Mouse (Mus musculus) bone marrow, adult 2 months (tissue): Measurements from ENCODE around the gene Cmtm1. TPM values are rescaled to one million over a fixed set of nuclear protein-coding genes. Genes with fewer than 3 reads are reported as not detected.
A peak's percentile ranks its signal among the peaks of the same experiment; 100 is the strongest.
"Not testable (repeated sequence)": the region's sequence is repeated elsewhere in the genome, so short reads cannot be mapped to it uniquely, and the experiment has no call there.

ENCODE experiments used
- H3K27ac ChIP-seq: fragments of 200-500 bp; 2 replicates; pipeline ENCODE4 v1.5.1; 2012; ENCODE audit warnings: low read depth, mild to moderate bottlenecking, control low read depth, inconsistent platforms, low read length; ENCODE audit not compliant: control insufficient read depth, poor library complexity, insufficient read depth
- H3K4me1 ChIP-seq: fragments of 200-500 bp; 2 replicates; pipeline ENCODE4 v1.6.1; 2011; ENCODE audit warnings: low read length; ENCODE audit not compliant: control insufficient read depth, insufficient read depth
- H3K4me3 ChIP-seq: fragments of 200-500 bp; replicated peaks from 2 replicates; pipeline ENCODE3; 2011; ENCODE audit warnings: mild to moderate bottlenecking, low read depth, low read length, control low read depth; ENCODE audit not compliant: control insufficient read depth
- CTCF ChIP-seq: fragments of 200-500 bp; IDR thresholded peaks from 2 replicates; pipeline ENCODE4 v1.5.1; 2011; ENCODE audit warnings: low read length, control low read depth; ENCODE audit not compliant: control insufficient read depth, insufficient read depth
- POLR2A ChIP-seq: fragments of 200-500 bp; IDR thresholded peaks from 2 replicates; pipeline ENCODE4 v1.6.1; 2011; ENCODE audit warnings: low read depth, mild to moderate bottlenecking, control low read depth, low read length, borderline replicate concordance; ENCODE audit not compliant: control insufficient read depth
- WGBS: fragments of 180-500 bp; shearing (Covaris S2); methylation state at CpG from one replicate; pipeline ENCODE4 v1.1.7; 2018; 5-methylcytosine and 5-hydroxymethylcytosine counted together
- polyA plus RNA-seq: library from polyadenylated mRNA; stranded (reverse); fragments of >200 nt; gene quantifications from 2 replicates; pipeline ENCODE4 v1.2.4, GENCODE M21; 2011; ENCODE audit warnings: low replicate concordance; ENCODE audit not compliant: missing spikeins, insufficient read depth, insufficient read length

Gene Cmtm1
- polyA plus RNA-seq = 2.2 TPM in 1 of 2 replicates, not detected in the other

- 82% methylated on average over 36 of the region's 36 CpGs for WGBS
- not testable (repeated sequence) for H3K27ac ChIP-seq, H3K4me1 ChIP-seq, H3K4me3 ChIP-seq
Measured at GRCm38 (mm10) chr8:104309441-104310155, at the start of gene Cmtm1, which contains the start of gene Gm45711. Gene Cmtm1 (minus strand): TSS chr8:104310145. Gene Gm45711 (minus strand): TSS chr8:104310081.

- TF ChIP-seq POLR2A = no peak
- no peak overlapping the region for H3K4me3 ChIP-seq
- 63% methylated on average over 3 of the region's 3 CpGs for WGBS
- no peaks in the 10 kb centered on the region for H3K4me1 ChIP-seq
- no peak overlapping the region for H3K27ac ChIP-seq
Measured at GRCm38 (mm10) chr8:104358637-104359036, 48.7 kb upstream of the Cmtm1 start.

GRCm38 (mm10) chr8:104354504-104354903 lies 44.6 kb upstream of the Cmtm1 start:
- H3K4me3 ChIP-seq = no peak overlapping the region
- H3K27ac ChIP-seq = no peak overlapping the region
- 86% methylated on average over 10 of the region's 10 CpGs for WGBS
- no peak for TF ChIP-seq CTCF
- TF ChIP-seq POLR2A = no peak
- H3K4me1 ChIP-seq = no peaks in the 10 kb centered on the region

GRCm38 (mm10) chr8:104353186-104353585 lies 43.2 kb upstream of the Cmtm1 start:
- no peak overlapping the region for H3K27ac ChIP-seq
- WGBS = 40% methylated on average over 5 of the region's 5 CpGs
- no peaks in the 10 kb centered on the region for H3K4me1 ChIP-seq
- H3K4me3 ChIP-seq = no peak overlapping the region
- TF ChIP-seq POLR2A (no peak), CTCF (no peak; the same call in 1 of the 2 replicates)

GRCm38 (mm10) chr8:104350047-104350446 lies 40.1 kb upstream of the Cmtm1 start:
- Histone ChIP-seq H3K27ac (no peak overlapping the region), H3K4me1 (no peaks in the 10 kb centered on the region), H3K4me3 (no peak overlapping the region)
- 75% methylated on average over 13 of the region's 13 CpGs for WGBS
- no peak for TF ChIP-seq POLR2A
- TF ChIP-seq CTCF = no peak

GRCm38 (mm10) chr8:104348971-104349370 lies 39.0 kb upstream of the Cmtm1 start:
- TF ChIP-seq CTCF (no peak), POLR2A (no peak)
- Histone ChIP-seq H3K27ac (no peak overlapping the region), H3K4me1 (no peaks in the 10 kb centered on the region), H3K4me3 (no peak overlapping the region)
- WGBS = 79% methylated on average over 5 of the region's 5 CpGs

GRCm38 (mm10) chr8:104346706-104347105 lies 36.8 kb upstream of the Cmtm1 start:
- Histone ChIP-seq H3K4me1 (no peaks in the 10 kb centered on the region), H3K4me3 (no peak overlapping the region), H3K27ac (no peak overlapping the region)
- no peak for TF ChIP-seq CTCF
- TF ChIP-seq POLR2A = no peak
- WGBS = 84% methylated on average over 12 of the region's 12 CpGs

GRCm38 (mm10) chr8:104344622-104345021 lies 34.7 kb upstream of the Cmtm1 start:
- Histone ChIP-seq H3K4me3 (no peak overlapping the region), H3K27ac (no peak overlapping the region), H3K4me1 (no peaks in the 10 kb centered on the region)
- no peak for TF ChIP-seq CTCF
- TF ChIP-seq POLR2A = no peak
- 69% methylated on average over 5 of the region's 5 CpGs for WGBS

GRCm38 (mm10) chr8:104343957-104344356 lies 34.0 kb upstream of the Cmtm1 start:
- TF ChIP-seq CTCF (peak; percentile 99), POLR2A (no peak)
- H3K27ac ChIP-seq = no peak overlapping the region
- 19% methylated on average over 7 of the region's 7 CpGs for WGBS
- H3K4me3 ChIP-seq = no peak overlapping the region
- no peaks in the 10 kb centered on the region for H3K4me1 ChIP-seq
